Mouse (Mus musculus) liver, embryonic 16.5 days (tissue): ENCODE results near the gene Dtx2. TPM values are rescaled to one million over a fixed set of nuclear protein-coding genes. Genes with fewer than 3 reads are reported as not detected.

ENCODE experiments used
- ATAC-seq: fragments of 200-750 bp; cut with Nextera tagmentation; 2 replicates; pipeline ENCODE4 v1.8.0; 2017; ENCODE audit warnings: low read depth, mild to moderate bottlenecking, moderate number of reproducible peaks, moderate library complexity
- H3K27ac ChIP-seq: fragments of 300-500 bp; sonication (generic); 2 replicates; pipeline ENCODE4 v1.5.1; 2014; ENCODE audit warnings: mild to moderate bottlenecking, low read length
- H3K27me3 ChIP-seq: fragments of 300-500 bp; sonication (generic); 2 replicates; pipeline ENCODE4 v1.6.1; 2014; ENCODE audit warnings: low read depth, low read length, mixed read lengths; ENCODE audit not compliant: control insufficient read depth, insufficient read depth
- H3K36me3 ChIP-seq: fragments of 300-500 bp; sonication (generic); 2 replicates; pipeline ENCODE4 v1.6.1; 2014; ENCODE audit warnings: mild to moderate bottlenecking; ENCODE audit not compliant: control insufficient read depth, insufficient read depth
- H3K4me1 ChIP-seq: fragments of 300-500 bp; sonication (generic); 2 replicates; pipeline ENCODE4 v1.6.1; 2014; ENCODE audit warnings: low read depth, low read length, mixed read lengths; ENCODE audit not compliant: control insufficient read depth
- H3K4me2 ChIP-seq: fragments of 300-500 bp; sonication (generic); 2 replicates; pipeline ENCODE4 v1.6.1; 2014; ENCODE audit warnings: low read depth, low read length, mixed read lengths
- H3K4me3 ChIP-seq: fragments of 300-500 bp; sonication (generic); 2 replicates; pipeline ENCODE4 v1.5.1; 2014; ENCODE audit warnings: low read depth, mild to moderate bottlenecking, low read length
- H3K9ac ChIP-seq: fragments of 300-500 bp; sonication (generic); 2 replicates; pipeline ENCODE4 v1.6.1; 2014; ENCODE audit warnings: low read depth, low read length
- H3K9me3 ChIP-seq: fragments of 300-500 bp; sonication (generic); replicated peaks from 2 replicates; pipeline ENCODE4 v1.6.1; 2016; ENCODE audit warnings: low read length; ENCODE audit not compliant: control insufficient read depth
- WGBS: fragments of 180-500 bp; shearing (Covaris S2); extraction: QIAGEN DNeasy Blood & Tissue Kit; methylation state at CpG from one replicate; pipeline ENCODE4 v1.1.7; 2014; ENCODE audit not compliant: insufficient replicate concordance; 5-methylcytosine and 5-hydroxymethylcytosine counted together
- polyA plus RNA-seq: library from polyadenylated mRNA; unstranded; fragments of >200 nt; fragmentation: Nextera tagmentation; extraction: Ambion mirVana; gene quantifications from 2 replicates; pipeline ENCODE4 v1.2.1, GENCODE M21; 2015

Dtx2 gene
- polyA plus RNA-seq, 1 experiment from 2014 or later = 6.5 TPM

GRCm38 (mm10) chr5:135957207-135957974, 37.2 kb upstream of the Dtx2 start:
- WGBS = 8% methylated on average over 28 of the region's 28 CpGs
- peak overlapping the region; percentile 87 for H3K27ac ChIP-seq
- no peaks in the 10 kb centered on the region for H3K9me3 ChIP-seq
- peaks cover 48% of the 10 kb centered on the region for H3K4me1 ChIP-seq
- H3K27me3 ChIP-seq = no peaks in the 10 kb centered on the region
- ATAC-seq = peak; percentile 80
- peak overlapping the region; percentile 51 for H3K4me3 ChIP-seq
- H3K9ac ChIP-seq = peak overlapping the region; percentile 59
- no peaks in the 10 kb centered on the region for H3K36me3 ChIP-seq
- peak overlapping the region; percentile 71 for H3K4me2 ChIP-seq

DNA sequence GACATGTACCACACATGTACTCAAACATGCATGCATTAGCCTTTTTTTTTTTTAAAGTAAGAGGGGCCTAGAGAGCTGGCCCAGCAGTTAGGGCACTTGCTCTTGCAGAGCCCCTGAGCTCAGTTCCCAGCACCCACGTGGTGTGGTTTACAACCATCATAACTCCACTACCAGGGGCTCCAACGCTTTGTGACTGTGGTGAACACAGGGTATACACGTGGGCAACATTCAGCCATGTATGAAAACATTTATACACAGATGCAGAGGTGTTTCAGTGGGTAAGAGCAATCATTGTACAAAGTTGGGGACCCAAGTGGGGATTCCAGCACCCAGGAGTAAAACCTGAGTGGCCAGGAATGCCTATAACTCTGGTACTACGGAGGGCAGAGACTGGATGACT, 36.2 kb upstream of the Dtx2 start:
- H3K4me2 ChIP-seq = peak overlapping the region; percentile 71
- H3K27me3 ChIP-seq = no peaks in the 10 kb centered on the region
- H3K27ac ChIP-seq = peak overlapping the region; percentile 87
- 83% methylated on average over 4 of the region's 4 CpGs for WGBS
- H3K4me1 ChIP-seq = peaks cover 53% of the 10 kb centered on the region
- no peaks in the 10 kb centered on the region for H3K36me3 ChIP-seq
- peak overlapping the region; percentile 59 for H3K9ac ChIP-seq
- H3K4me3 ChIP-seq = peak overlapping the region; percentile 51; the same call in 1 of the 2 replicates
- no peaks in the 10 kb centered on the region for H3K9me3 ChIP-seq
- no peak for ATAC-seq

DNA sequence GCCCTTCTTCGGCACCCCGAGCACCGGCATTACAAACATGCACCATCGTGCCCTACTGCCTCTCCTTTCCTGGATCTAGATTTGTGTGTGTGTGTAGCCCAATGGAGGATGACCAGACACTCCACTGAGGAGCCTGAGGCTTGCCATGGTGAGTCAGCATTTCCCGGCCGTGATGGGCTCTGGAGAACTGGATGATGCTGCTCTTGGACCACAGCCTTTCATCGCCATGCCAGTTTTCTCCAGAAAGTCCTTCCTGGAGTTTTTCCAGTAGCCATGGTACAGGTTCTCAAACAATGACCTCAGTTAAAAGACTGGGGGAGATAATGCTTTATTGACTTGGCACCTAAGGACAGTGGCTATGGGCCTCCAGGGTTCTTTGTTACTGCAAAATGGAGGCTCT, 34.7 kb upstream of the Dtx2 start:
- WGBS = 88% methylated on average over 7 of the region's 7 CpGs
- Histone ChIP-seq H3K36me3 (no peaks in the 10 kb centered on the region), H3K4me1 (peaks cover 56% of the 10 kb centered on the region), H3K4me2 (no peak overlapping the region), H3K27me3 (no peaks in the 10 kb centered on the region), H3K9ac (no peak overlapping the region), H3K9me3 (no peaks in the 10 kb centered on the region), H3K4me3 (no peak overlapping the region), H3K27ac (peak overlapping the region; percentile 29; the same call in 1 of the 2 replicates)
- no peak for ATAC-seq

DNA sequence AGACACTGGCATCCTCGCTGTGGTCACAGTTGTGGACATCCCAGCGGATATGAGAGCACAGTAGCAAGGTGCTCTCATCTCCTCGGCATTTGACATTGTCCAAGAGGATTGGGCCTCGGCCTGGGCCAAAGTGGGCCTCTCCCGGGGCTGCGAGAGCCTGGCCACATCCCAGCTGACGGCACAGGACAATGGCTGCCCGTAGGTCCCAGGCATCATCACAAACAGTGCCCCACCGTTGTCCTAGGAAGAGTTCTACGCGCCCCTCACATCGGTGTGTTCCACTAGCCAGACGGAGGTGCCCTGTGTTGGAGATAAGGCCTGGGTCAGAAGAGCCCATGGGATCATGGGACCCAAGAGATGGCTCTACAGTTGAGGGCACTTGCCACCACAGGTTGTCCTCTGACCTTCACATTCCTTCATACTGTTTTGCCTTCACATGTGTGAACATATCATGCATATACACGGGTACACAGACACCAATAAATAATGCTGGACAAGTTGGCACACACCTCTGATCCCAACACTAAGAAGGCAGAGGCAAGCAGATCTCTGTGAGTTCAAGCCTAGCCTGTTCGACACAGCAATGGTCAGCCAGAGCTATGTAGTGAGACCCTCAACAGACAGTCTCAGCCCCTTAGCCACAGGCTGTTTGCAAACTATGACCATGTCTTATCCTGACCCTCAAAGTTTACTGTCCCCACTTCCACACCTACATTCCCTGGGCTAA, 33.5 kb upstream of the Dtx2 start:
- Histone ChIP-seq H3K36me3 (no peaks in the 10 kb centered on the region), H3K4me3 (peak overlapping the region; percentile 75), H3K9me3 (no peaks in the 10 kb centered on the region), H3K27me3 (no peaks in the 10 kb centered on the region), H3K27ac (peak overlapping the region; percentile 100), H3K4me1 (peaks cover 60% of the 10 kb centered on the region), H3K9ac (peak overlapping the region; percentile 63), H3K4me2 (peak overlapping the region; percentile 99)
- no peak for ATAC-seq
- 80% methylated on average over 15 of the region's 15 CpGs for WGBS

DNA sequence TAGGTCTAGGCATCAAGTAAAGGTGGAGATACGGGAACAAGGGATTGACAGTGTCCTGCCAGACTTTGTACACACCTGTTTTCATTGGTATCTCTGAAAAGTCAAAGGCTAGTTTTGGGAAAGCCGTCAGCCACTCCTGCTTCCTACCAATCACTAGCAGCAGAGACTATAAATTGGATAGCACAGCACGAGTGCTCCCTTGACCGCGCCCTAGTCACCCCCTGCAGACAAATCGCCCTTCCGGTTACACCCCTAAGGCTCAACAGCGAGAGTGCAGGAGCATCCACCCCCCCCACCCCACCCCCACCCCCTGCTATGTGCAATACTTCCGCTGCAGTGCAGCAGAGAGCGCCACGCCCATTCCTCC, 32.5 kb upstream of the Dtx2 start:
- H3K9ac ChIP-seq = peak overlapping the region; percentile 63
- H3K4me3 ChIP-seq = peak overlapping the region; percentile 75
- ATAC-seq = no peak; the same call in 1 of the 2 replicates
- peaks cover 53% of the 10 kb centered on the region for H3K4me1 ChIP-seq
- under 1% methylated on average over 11 of the region's 11 CpGs for whole genome bisulfite sequencing
- no peaks in the 10 kb centered on the region for H3K9me3 ChIP-seq
- H3K27me3 ChIP-seq = no peaks in the 10 kb centered on the region
- peak overlapping the region; percentile 99 for H3K4me2 ChIP-seq
- peak overlapping the region; percentile 100 for H3K27ac ChIP-seq
- H3K36me3 ChIP-seq = no peaks in the 10 kb centered on the region

DNA sequence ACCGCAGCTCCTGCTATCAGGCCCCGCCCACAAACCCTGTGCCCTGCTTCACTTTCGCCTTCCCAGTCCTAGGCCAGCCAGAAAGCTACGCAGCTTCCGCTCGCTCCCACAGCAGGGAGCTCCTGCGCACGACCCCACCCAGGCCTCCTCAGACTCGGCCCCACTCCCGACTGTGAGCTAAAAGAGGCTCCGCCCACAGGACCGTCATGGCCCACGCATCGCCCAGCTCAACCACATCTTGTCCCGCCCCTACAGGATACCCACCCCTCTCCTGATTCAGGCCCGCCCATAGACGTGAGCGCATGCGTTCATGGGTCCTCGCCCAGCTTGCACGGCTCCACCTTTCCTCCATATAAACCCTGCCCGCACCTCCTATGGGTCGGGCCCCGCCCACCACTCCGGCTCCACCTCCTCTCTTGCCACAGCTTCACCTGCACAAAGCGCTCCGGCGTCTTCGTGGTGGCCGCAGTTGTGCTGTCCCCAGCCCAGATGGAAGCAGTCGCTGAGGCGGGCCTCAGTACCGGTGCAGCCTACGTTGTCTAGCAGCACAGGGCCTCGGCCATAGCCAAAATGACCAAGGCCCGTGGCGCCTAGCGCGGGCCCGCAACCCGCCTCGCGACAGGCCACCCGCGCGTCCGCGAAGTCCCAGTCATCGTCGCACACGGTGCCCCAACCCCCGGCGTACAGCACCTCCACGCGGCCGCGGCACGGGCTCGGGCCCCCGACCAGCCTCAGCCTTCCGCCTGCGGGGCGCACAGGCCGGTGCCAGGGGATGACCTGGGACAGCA, 31.9 kb upstream of the Dtx2 start:
- Histone ChIP-seq H3K27ac (peak overlapping the region; percentile 100), H3K36me3 (no peaks in the 10 kb centered on the region), H3K9me3 (no peaks in the 10 kb centered on the region), H3K4me2 (peak overlapping the region; percentile 99), H3K4me3 (peak overlapping the region; percentile 75), H3K27me3 (no peaks in the 10 kb centered on the region), H3K9ac (peak overlapping the region; percentile 85), H3K4me1 (peaks cover 51% of the 10 kb centered on the region)
- WGBS = under 1% methylated on average over 60 of the region's 64 CpGs
- ATAC-seq = peak; percentile 92

GRCm38 (mm10) chr5:135963280-135963627, 31.3 kb upstream of the Dtx2 start:
- 9% methylated on average over 6 of the region's 6 CpGs for WGBS
- Histone ChIP-seq H3K36me3 (no peaks in the 10 kb centered on the region), H3K4me2 (peak overlapping the region; percentile 99), H3K9ac (peak overlapping the region; percentile 85), H3K27me3 (no peaks in the 10 kb centered on the region), H3K27ac (peak overlapping the region; percentile 100), H3K9me3 (no peaks in the 10 kb centered on the region), H3K4me3 (peak overlapping the region; percentile 75), H3K4me1 (peaks cover 45% of the 10 kb centered on the region)
- ATAC-seq = no peak

DNA sequence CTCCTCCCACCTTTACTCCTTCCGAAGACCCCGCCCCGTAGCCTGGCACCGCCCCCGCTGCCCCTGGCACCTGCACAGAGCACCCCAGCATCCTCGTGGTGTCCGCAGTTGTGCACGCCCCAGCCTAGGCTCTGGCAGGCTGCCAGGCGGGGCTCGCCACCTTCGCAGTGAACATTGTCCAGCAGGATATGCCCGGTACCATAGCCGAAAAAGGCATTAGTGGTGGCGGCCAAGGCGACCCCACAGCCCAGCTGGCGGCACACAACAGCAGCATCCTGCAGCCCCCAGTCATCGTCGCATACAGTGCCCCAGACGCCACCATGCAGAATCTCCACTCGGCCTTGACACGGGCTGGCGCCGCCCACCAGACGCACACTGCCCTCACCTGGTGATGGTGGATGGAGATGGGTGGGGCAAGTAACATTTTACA, 29.1 kb upstream of the Dtx2 start:
- H3K4me3 ChIP-seq = no peak overlapping the region
- peaks cover 29% of the 10 kb centered on the region for H3K4me1 ChIP-seq
- ATAC-seq = no peak
- H3K27ac ChIP-seq = no peak overlapping the region
- WGBS = 24% methylated on average over 24 of the region's 24 CpGs
- H3K4me2 ChIP-seq = peak overlapping the region; percentile 31
- no peaks in the 10 kb centered on the region for H3K27me3 ChIP-seq
- no peak overlapping the region for H3K9ac ChIP-seq
- H3K9me3 ChIP-seq = no peaks in the 10 kb centered on the region
- H3K36me3 ChIP-seq = no peaks in the 10 kb centered on the region
